Mouse (Mus musculus): ENCODE measurements around the gene 2410137M14Rik.
"Not testable (repeated sequence)": the region's sequence is repeated elsewhere in the genome, so short reads cannot be mapped to it uniquely, and the experiment has no call there.

2410137M14Rik gene

GRCm38 (mm10) chr17:36994528-36994927 lies 13.5 kb upstream of the 2410137M14Rik start:
- no peak for DNase-seq (ENCODE audit: low read depth, low spot score)

- no peak for DNase-seq (ENCODE audit: low read depth, low spot score)
These were observed 12.8 kb upstream of the 2410137M14Rik start for GRCm38 (mm10) chr17:36993770-36994325.

GRCm38 (mm10) chr17:36992336-36993104 lies 11.5 kb upstream of the 2410137M14Rik start:
- no peak for DNase-seq (ENCODE audit: low read depth, low spot score)

- not testable (repeated sequence) for DNase-seq (ENCODE audit: low read depth, low spot score)
These were observed 9.6 kb upstream of the 2410137M14Rik start for GRCm38 (mm10) chr17:36990630-36991029.

- DNase-seq (ENCODE audit: low read depth, low spot score) = no peak
These were observed 8.4 kb upstream of the 2410137M14Rik start, which contains the start of gene H2-M5 for GRCm38 (mm10) chr17:36989437-36989836. H2-M5 (minus strand) TSS chr17:36989537.

- DNase-seq (ENCODE audit: low read depth, low spot score) = no peak
These were observed 7.4 kb upstream of the 2410137M14Rik start for GRCm38 (mm10) chr17:36988475-36988874.

- DNase-seq (ENCODE audit: low read depth, low spot score) = no peak
These were observed 1.5 kb upstream of the 2410137M14Rik start for GRCm38 (mm10) chr17:36982253-36983155.

GRCm38 (mm10) chr17:36981845-36982244 lies 808 bp upstream of the 2410137M14Rik start:
- no peak for DNase-seq (ENCODE audit: low read depth, low spot score)

- no peak for DNase-seq (ENCODE audit: low read depth, low spot score)
These were observed 7.7 kb downstream of the 2410137M14Rik start for GRCm38 (mm10) chr17:36973271-36973787.

GRCm38 (mm10) chr17:36972791-36973190 lies 8.2 kb downstream of the 2410137M14Rik start:
- DNase-seq (ENCODE audit: low read depth, low spot score) = no peak

- no peak for DNase-seq (ENCODE audit: low read depth, low spot score)
These were observed 9.7 kb downstream of the 2410137M14Rik start for GRCm38 (mm10) chr17:36971172-36971850.

GRCm38 (mm10) chr17:36970316-36970890 lies 10.6 kb downstream of the 2410137M14Rik start:
- DNase-seq (ENCODE audit: low read depth, low spot score) = no peak

- no peak for DNase-seq (ENCODE audit: low read depth, low spot score)
These were observed 14.2 kb downstream of the 2410137M14Rik start for GRCm38 (mm10) chr17:36966875-36967274.

GRCm38 (mm10) chr17:36961125-36961524 lies 19.9 kb downstream of the 2410137M14Rik start:
- DNase-seq (ENCODE audit: low read depth, low spot score) = no peak

- DNase-seq (ENCODE audit: low read depth, low spot score) = no peak
These were observed 22.2 kb downstream of the 2410137M14Rik start for GRCm38 (mm10) chr17:36958884-36959283.

- peak; percentile 96 for DNase-seq (ENCODE audit: low read depth, low spot score)
These were observed 22.9 kb downstream of the 2410137M14Rik start, which contains the start of the genes Znrd1 and Znrd1as for GRCm38 (mm10) chr17:36957999-36958743. Znrd1 (minus strand) TSS chr17:36958559. Znrd1as (plus strand) TSS chr17:36958592.

- no peak for DNase-seq (ENCODE audit: low read depth, low spot score)
These were observed 28.0 kb downstream of the 2410137M14Rik start for GRCm38 (mm10) chr17:36953062-36953461.

GRCm38 (mm10) chr17:36952631-36953030 lies 28.4 kb downstream of the 2410137M14Rik start:
- DNase-seq (ENCODE audit: low read depth, low spot score) = no peak

- peak; percentile 99 for DNase-seq (ENCODE audit: low read depth, low spot score)
These were observed 29.8 kb downstream of the 2410137M14Rik start, which contains the start of gene Ppp1r11 for GRCm38 (mm10) chr17:36950981-36951947. Ppp1r11 (minus strand) TSS chr17:36951741.
